Mouse (Mus musculus): ENCODE results near the gene Gramd4.

DNA sequence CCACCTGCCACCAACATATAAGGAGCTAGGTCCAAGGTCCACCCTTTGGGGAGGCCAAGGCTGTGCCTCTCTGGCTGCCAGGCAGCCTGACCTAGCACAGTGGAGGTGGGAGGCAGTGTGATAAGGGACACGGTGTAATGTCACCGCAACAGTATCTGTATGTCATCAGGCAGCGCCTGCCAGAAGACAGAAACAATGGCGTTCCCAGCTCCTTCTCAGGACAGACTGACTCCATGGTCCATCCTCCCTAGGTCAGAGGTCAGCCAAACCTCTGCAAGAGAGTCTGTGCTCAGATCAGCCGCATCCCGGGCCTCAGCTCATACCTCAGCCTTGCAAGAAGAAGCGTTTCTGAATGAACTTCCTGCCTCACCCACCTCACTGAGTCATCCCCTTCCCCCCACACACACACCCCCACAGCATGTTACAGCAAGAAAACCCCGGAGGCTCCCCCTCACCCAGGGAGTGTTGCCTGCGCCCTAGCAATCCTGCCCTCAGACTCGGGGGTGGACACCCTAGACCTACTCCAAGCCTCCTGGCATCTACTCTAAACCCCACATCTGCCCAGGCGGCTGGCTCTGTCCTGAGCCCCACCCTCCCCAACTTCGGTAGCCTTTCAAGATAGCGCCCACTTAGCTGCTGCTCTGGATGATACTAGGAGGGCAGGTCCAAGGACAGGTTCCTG, 41.5 kb upstream of the Gramd4 start:
- no peak for TF ChIP-seq GATA1 (IDR thresholded peaks at IDR 0.05; ENCODE audit: low read length)
- TF ChIP-seq TAL1 (IDR thresholded peaks at IDR 0.05; ENCODE audit: low read length), result no peak
